Mouse (Mus musculus): ENCODE measurements at regions not wholly inside any gene's neighbourhood (a gene's known extent, or its start where the extent isn't known, plus 50 kb on each side); places are given as distances from the start of the nearest gene placed in this dataset.

- DNase-seq = no peak
Observed at GRCm38 (mm10) chr3:101224091-101224490, 63.6 kb downstream of the Cd2 start.

- no peak for DNase-seq
Observed at GRCm38 (mm10) chr3:101219897-101220296, 67.8 kb downstream of the Cd2 start.

GRCm38 (mm10) chr3:101216711-101217110, 71.0 kb downstream of the Cd2 start:
- no peak for DNase-seq

GRCm38 (mm10) chr3:101213212-101213562, 74.6 kb downstream of the Cd2 start:
- no peak for DNase-seq

- DNase-seq = peak; percentile 53 to 66
Observed at GRCm38 (mm10) chr3:101212403-101213211, 75.1 kb downstream of the Cd2 start.

GRCm38 (mm10) chr3:101211936-101212335, 75.8 kb downstream of the Cd2 start:
- DNase-seq = no peak

GRCm38 (mm10) chr3:101209546-101209945, 78.2 kb downstream of the Cd2 start:
- DNase-seq = no peak

GRCm38 (mm10) chr3:101208751-101209150, 79.0 kb downstream of the Cd2 start:
- DNase-seq = no peak

GRCm38 (mm10) chr3:101206172-101206571, 81.6 kb downstream of the Cd2 start:
- DNase-seq = peak; percentile 38 to 42

GRCm38 (mm10) chr3:101194725-101195124, 84.6 kb upstream of the Ptgfrn start:
- no peak for DNase-seq

- no peak for DNase-seq
Observed at GRCm38 (mm10) chr3:101194319-101194718, 84.2 kb upstream of the Ptgfrn start.

GRCm38 (mm10) chr3:101191298-101191986, 81.4 kb upstream of the Ptgfrn start:
- no peak for DNase-seq

GRCm38 (mm10) chr3:101181958-101182357, 71.9 kb upstream of the Ptgfrn start:
- DNase-seq = peak in 1 of 2 experiments; percentile 10

- DNase-seq = no peak
Observed at GRCm38 (mm10) chr3:101173954-101174353, 63.9 kb upstream of the Ptgfrn start.

GRCm38 (mm10) chr3:101170037-101171019, 60.2 kb upstream of the Ptgfrn start:
- no peak for DNase-seq

- DNase-seq = no peak
Observed at GRCm38 (mm10) chr3:101167026-101167425, 56.9 kb upstream of the Ptgfrn start.

- no peak for DNase-seq
Observed at GRCm38 (mm10) chr3:101166580-101166979, 56.5 kb upstream of the Ptgfrn start.

GRCm38 (mm10) chr3:101165261-101165660, 55.2 kb upstream of the Ptgfrn start:
- DNase-seq = no peak

GRCm38 (mm10) chr3:101164771-101165170, 54.7 kb upstream of the Ptgfrn start:
- DNase-seq = no peak

- DNase-seq = no peak
Observed at GRCm38 (mm10) chr3:101163991-101164434, 53.9 kb upstream of the Ptgfrn start.

- peak in 1 of 2 experiments; percentile 42 for DNase-seq
Observed at GRCm38 (mm10) chr3:101163160-101163990, 53.3 kb upstream of the Ptgfrn start.

All from heart, adult 18-20 months (tissue).